Mouse (Mus musculus) testis, adult 2 months (tissue): ENCODE data around the gene Slc2a8. TPM values are rescaled to one million over a fixed set of nuclear protein-coding genes. Genes with fewer than 3 reads are reported as not detected.

Source experiments
- H3K27ac ChIP-seq: fragments of 200-500 bp; 2 replicates; pipeline ENCODE4 v1.5.1; 2012; ENCODE audit warnings: low read depth, low read length; ENCODE audit not compliant: control insufficient read depth, insufficient read depth
- H3K27me3 ChIP-seq: fragments of 200-500 bp; 2 replicates; pipeline ENCODE4 v1.6.1; 2012; ENCODE audit warnings: mild to moderate bottlenecking, low read length, moderate library complexity; ENCODE audit not compliant: control insufficient read depth, insufficient read depth
- H3K36me3 ChIP-seq: fragments of 200-500 bp; 2 replicates; pipeline ENCODE4 v1.6.1; 2012; ENCODE audit warnings: mild to moderate bottlenecking, low read length; ENCODE audit not compliant: control insufficient read depth, insufficient read depth
- H3K4me1 ChIP-seq: fragments of 200-500 bp; 2 replicates; pipeline ENCODE4 v1.6.1; 2012; ENCODE audit warnings: low read length; ENCODE audit not compliant: control insufficient read depth, insufficient read depth
- H3K4me3 ChIP-seq: fragments of 200-500 bp; 2 replicates; pipeline ENCODE4 v1.5.1; 2012; ENCODE audit warnings: low read depth, mild to moderate bottlenecking, low read length, moderate library complexity, mixed read lengths; ENCODE audit not compliant: control insufficient read depth
- CTCF ChIP-seq: fragments of 200-500 bp; IDR thresholded peaks from 2 replicates; pipeline ENCODE4 v1.5.1; 2012; ENCODE audit warnings: low read depth, mild to moderate bottlenecking, inconsistent platforms, low read length, moderate library complexity; ENCODE audit not compliant: control insufficient read depth, insufficient read depth, insufficient replicate concordance
- POLR2A ChIP-seq: fragments of 200-500 bp; IDR thresholded peaks from 2 replicates; pipeline ENCODE4 v1.6.1; 2012; ENCODE audit warnings: low read depth, mild to moderate bottlenecking, inconsistent platforms, low read length, moderate library complexity; ENCODE audit not compliant: control insufficient read depth
- polyA plus RNA-seq: library from polyadenylated mRNA; depleted of rRNA; stranded (reverse); fragments of >200 nt; gene quantifications from 2 replicates; pipeline ENCODE4 v1.2.3, GENCODE M21; 2012

Slc2a8 gene
- polyA plus RNA-seq, 1 experiment = 50.8 TPM

GRCm38 (mm10) chr2:32961192-32961995 lies 20.5 kb downstream of the Slc2a8 start, which contains the start of the genes Rpl12 and Lrsam1:
Gene Rpl12 (plus strand): TSS chr2:32961559.
Gene Lrsam1 (minus strand): TSS chr2:32961614.
- peak within 1 kb of the TSS; percentile 85 for H3K4me3 ChIP-seq
- TF ChIP-seq POLR2A (peak; percentile 86), CTCF (no peak)
- no peaks in the 10 kb centered on the region for H3K36me3 ChIP-seq
- peak within 1 kb of the TSS; percentile 88 for H3K27ac ChIP-seq
- no peaks in the 10 kb centered on the region for H3K27me3 ChIP-seq
- H3K4me1 ChIP-seq = peaks cover 16% of the 10 kb centered on the region

- Histone ChIP-seq H3K27me3 (no peaks in the 10 kb centered on the region), H3K4me1 (peaks cover 16% of the 10 kb centered on the region), H3K36me3 (no peaks in the 10 kb centered on the region), H3K4me3 (no peak overlapping the region), H3K27ac (no peak overlapping the region)
- TF ChIP-seq POLR2A = no peak
- TF ChIP-seq CTCF = no peak
Measured at GRCm38 (mm10) chr2:32960273-32960672, 21.6 kb downstream of the Slc2a8 start.

GRCm38 (mm10) chr2:32957344-32957743 lies 24.5 kb downstream of the Slc2a8 start:
- no peaks in the 10 kb centered on the region for H3K27me3 ChIP-seq
- H3K4me3 ChIP-seq = no peak overlapping the region
- H3K36me3 ChIP-seq = no peaks in the 10 kb centered on the region
- no peak for TF ChIP-seq POLR2A
- no peak for TF ChIP-seq CTCF
- H3K4me1 ChIP-seq = peaks cover 18% of the 10 kb centered on the region
- no peak overlapping the region for H3K27ac ChIP-seq

DNA sequence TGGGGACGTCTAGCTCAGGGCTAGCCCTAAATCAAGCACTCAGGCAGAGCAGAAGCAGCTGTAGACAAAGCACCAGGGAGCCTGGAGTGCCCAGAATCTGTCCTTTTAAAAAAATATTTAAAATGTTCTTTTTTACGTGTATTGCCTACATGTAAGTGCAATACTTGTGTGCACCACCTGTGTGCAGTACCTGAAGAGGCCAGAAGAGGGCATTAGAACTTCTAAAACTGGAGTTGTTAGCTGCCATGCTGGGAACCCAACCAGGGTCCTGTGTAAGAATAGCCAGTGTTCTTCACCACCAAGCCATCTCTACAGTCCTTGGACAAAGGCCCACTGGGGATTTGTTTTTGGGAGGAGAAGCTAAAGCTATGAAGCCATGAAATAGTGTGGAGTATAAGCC lies 27.3 kb downstream of the Slc2a8 start:
- Histone ChIP-seq H3K4me3 (no peak overlapping the region), H3K36me3 (no peaks in the 10 kb centered on the region), H3K27ac (no peak overlapping the region), H3K4me1 (peaks cover 5% of the 10 kb centered on the region; the same call in 1 of the 2 replicates), H3K27me3 (no peaks in the 10 kb centered on the region)
- TF ChIP-seq CTCF (no peak; the same call in 1 of the 2 replicates), POLR2A (no peak)

- H3K4me3 ChIP-seq = no peak overlapping the region
- no peak overlapping the region for H3K27ac ChIP-seq
- no peaks in the 10 kb centered on the region for H3K27me3 ChIP-seq
- TF ChIP-seq CTCF (no peak), POLR2A (no peak)
- no peaks in the 10 kb centered on the region for H3K36me3 ChIP-seq
- H3K4me1 ChIP-seq = no peaks in the 10 kb centered on the region
Measured at GRCm38 (mm10) chr2:32947454-32947853, 34.4 kb downstream of the Slc2a8 start.

DNA sequence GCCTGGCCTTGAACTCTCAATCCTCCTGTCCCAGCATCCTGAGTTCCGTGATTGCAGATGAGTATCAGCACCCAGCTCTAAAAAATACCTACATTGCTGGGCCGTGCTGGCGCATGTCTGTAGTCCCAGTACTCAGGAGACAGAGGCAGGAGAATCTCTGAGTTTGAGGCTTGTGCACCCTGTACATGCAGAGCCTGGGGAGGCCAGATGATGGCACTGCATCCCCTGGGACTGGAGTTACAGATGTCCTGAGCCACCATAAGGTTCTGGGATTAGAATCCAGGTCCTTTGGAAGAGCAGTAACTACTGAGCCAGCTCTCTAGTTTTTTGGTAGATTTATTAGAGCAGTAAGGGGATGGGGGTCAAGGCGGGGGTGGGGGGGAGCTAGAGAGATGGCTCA lies 41.4 kb downstream of the Slc2a8 start:
- Histone ChIP-seq H3K27me3 (no peaks in the 10 kb centered on the region), H3K4me1 (no peaks in the 10 kb centered on the region), H3K27ac (no peak overlapping the region), H3K36me3 (no peaks in the 10 kb centered on the region; the same call in 1 of the 2 replicates), H3K4me3 (no peak overlapping the region)
- TF ChIP-seq POLR2A (no peak), CTCF (no peak)

DNA sequence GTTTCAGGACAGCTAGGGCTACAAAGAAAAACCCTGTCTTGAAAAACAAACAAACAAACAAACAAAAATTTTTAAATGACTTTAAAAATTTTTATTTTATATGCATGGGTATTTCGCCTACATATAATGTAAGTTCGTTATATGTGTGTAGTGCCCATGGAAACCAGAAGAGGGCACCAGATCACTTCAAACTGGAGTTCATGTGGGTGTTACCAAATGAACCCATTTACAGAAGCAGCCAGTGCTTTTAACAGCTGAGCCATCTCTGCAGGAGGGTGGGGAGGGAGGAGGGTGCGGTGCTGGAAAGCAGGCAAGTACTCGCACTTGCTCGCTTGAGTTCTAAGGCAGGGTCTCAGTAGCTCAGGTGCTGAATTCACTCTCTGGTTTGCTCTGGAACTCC lies 42.5 kb downstream of the Slc2a8 start:
- Histone ChIP-seq H3K27ac (no peak overlapping the region), H3K4me3 (no peak overlapping the region), H3K4me1 (no peaks in the 10 kb centered on the region), H3K27me3 (no peaks in the 10 kb centered on the region), H3K36me3 (no peaks in the 10 kb centered on the region; the same call in 1 of the 2 replicates)
- TF ChIP-seq POLR2A = no peak
- 0 out of 2 replicates have a peak, but pooled peaks have one; percentile 9 for TF ChIP-seq CTCF
